Mouse (Mus musculus) brain, embryonic 14.5 days (tissue): ENCODE measurements at regions not wholly inside any gene's neighbourhood (a gene's known extent, or its start where the extent isn't known, plus 50 kb on each side); places are given as distances from the start of the nearest gene placed in this dataset.

ENCODE experiments used
- CTCF ChIP-seq: fragments of 200-500 bp; IDR thresholded peaks from 2 replicates; pipeline ENCODE4 v1.5.1; 2012; ENCODE audit warnings: inconsistent platforms, mild to moderate bottlenecking, moderate library complexity, borderline replicate concordance; ENCODE audit not compliant: insufficient read depth, insufficient read length; ENCODE audit errors: extremely low read depth
- POLR2A ChIP-seq: fragments of 200-500 bp; IDR thresholded peaks from 2 replicates; pipeline ENCODE4 v1.6.1; 2012; ENCODE audit warnings: mild to moderate bottlenecking, inconsistent platforms, borderline replicate concordance; ENCODE audit not compliant: poor library complexity, insufficient read depth, insufficient read length, severe bottlenecking; ENCODE audit errors: extremely low read depth

DNA sequence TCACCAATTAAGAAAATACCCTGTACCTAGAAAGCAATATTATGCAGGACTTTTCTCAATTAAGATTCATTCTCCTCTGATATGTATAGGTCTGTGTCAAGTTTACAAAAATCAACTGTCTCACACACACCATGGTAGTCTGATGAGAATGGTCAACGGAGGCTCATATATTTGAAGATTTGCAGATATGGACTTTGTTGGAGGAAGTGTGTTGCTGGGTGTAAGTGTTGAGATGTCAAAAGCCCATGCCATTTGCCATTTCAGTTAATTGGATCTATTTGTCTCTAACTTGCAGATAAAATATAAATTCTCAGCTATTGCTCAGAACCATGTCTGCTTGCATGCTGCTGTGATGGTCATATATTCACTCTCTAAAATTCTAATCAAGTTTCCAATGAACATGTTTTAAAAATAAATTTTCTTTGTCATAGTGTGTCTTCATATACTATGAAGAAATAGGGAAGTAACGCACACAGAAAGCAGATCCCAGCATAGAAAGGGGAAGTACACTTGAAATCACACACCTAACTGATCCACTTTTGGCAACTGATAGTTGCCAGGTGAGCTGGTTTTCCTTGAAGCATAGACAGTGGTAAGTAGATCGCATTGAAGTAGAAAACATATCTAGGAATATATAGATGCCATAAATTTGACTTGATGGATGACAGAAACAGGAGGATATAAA is 326.4 kb downstream of the Gm11232 start:
- TF ChIP-seq POLR2A (no peak), CTCF (no peak)
